Mouse (Mus musculus) forebrain, embryonic 14.5 days (tissue): ENCODE results near the gene Serpinb8. TPM values are rescaled to one million over a fixed set of nuclear protein-coding genes. Genes with fewer than 3 reads are reported as not detected.
A peak's percentile ranks its signal among the peaks of the same experiment; 100 is the strongest.

ENCODE experiments used
- ATAC-seq: fragments of 200-750 bp; cut with Nextera tagmentation; 2 replicates; pipeline ENCODE4 v1.8.0; 2017; ENCODE audit warnings: mild to moderate bottlenecking, moderate library complexity
- DNase-seq: peaks from one replicate; pipeline ENCODE4 v3.0.0-alpha.2; 2015; ENCODE audit warnings: low spot score
- H3K27ac ChIP-seq: fragments of 300-500 bp; sonication (generic); 2 replicates; pipeline ENCODE4 v1.5.1; 2014; ENCODE audit warnings: low read depth, mild to moderate bottlenecking, control low read depth, low read length, moderate library complexity
- H3K27me3 ChIP-seq: fragments of 300-500 bp; sonication (generic); replicated peaks from 2 replicates; pipeline ENCODE4 v1.6.1; 2014; ENCODE audit warnings: low read length, control low read depth, mixed read lengths; ENCODE audit not compliant: control insufficient read depth, insufficient read depth
- H3K36me3 ChIP-seq: fragments of 300-500 bp; sonication (generic); 2 replicates; pipeline ENCODE4 v1.6.1; 2014; ENCODE audit warnings: low read length, control low read depth; ENCODE audit not compliant: control insufficient read depth, insufficient read depth
- H3K4me1 ChIP-seq: fragments of 300-500 bp; sonication (generic); 2 replicates; pipeline ENCODE4 v1.6.1; 2014; ENCODE audit warnings: antibody characterized with exemption, low read length, control low read depth; ENCODE audit not compliant: control insufficient read depth, insufficient read depth
- H3K4me2 ChIP-seq: fragments of 300-500 bp; sonication (generic); 2 replicates; pipeline ENCODE4 v1.6.1; 2014; ENCODE audit warnings: mild to moderate bottlenecking, control low read depth, low read length
- H3K4me3 ChIP-seq: fragments of 300-500 bp; sonication (generic); 2 replicates; pipeline ENCODE4 v1.5.1; 2014; ENCODE audit warnings: low read depth, low read length, control low read depth
- H3K9ac ChIP-seq: fragments of 300-500 bp; sonication (generic); 2 replicates; pipeline ENCODE4 v1.6.1; 2014; ENCODE audit warnings: mild to moderate bottlenecking, low read length, control low read depth, moderate library complexity
- H3K9me3 ChIP-seq: fragments of 300-500 bp; sonication (generic); replicated peaks from 2 replicates; pipeline ENCODE4 v1.6.1; 2016; ENCODE audit warnings: low read length, control low read depth, mixed read lengths; ENCODE audit not compliant: control insufficient read depth
- WGBS: fragments of 180-500 bp; shearing (Covaris S2); extraction: QIAGEN DNeasy Blood & Tissue Kit; methylation state at CpG from one replicate; pipeline ENCODE4 v1.1.7; 2014; 5-methylcytosine and 5-hydroxymethylcytosine counted together
- polyA plus RNA-seq: library from polyadenylated mRNA; unstranded; fragments of >200 nt; fragmentation: Nextera tagmentation; extraction: Ambion mirVana; gene quantifications from 2 replicates; pipeline ENCODE4 v1.2.1, GENCODE M21; 2014

Serpinb8 gene
- polyA plus RNA-seq, 1 experiment from 2014 or later = 0.09 TPM

DNA sequence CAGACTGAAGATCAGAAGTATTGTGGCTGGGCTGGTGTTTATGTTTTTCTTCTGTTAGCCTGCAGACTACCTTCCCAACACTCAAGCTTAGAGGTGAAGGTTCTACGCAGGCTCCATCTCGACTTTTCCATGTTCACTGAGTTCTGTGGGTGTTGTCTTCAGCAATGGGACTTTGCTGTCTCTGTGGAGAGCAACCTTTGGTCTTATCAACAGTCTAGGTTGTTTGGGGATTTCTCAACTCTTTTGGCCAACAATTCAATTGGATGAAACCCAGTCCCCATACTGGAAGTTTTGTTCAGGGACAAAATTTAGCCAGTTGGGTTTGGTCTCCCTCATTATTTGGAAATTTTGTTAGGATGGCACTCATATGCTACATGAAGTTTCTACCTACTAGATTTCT, 24.3 kb downstream of the Serpinb8 start:
- Histone ChIP-seq H3K9me3 (no peaks in the 10 kb centered on the region), H3K9ac (no peak overlapping the region), H3K27ac (no peak overlapping the region), H3K4me1 (no peaks in the 10 kb centered on the region), H3K27me3 (no peaks in the 10 kb centered on the region), H3K4me2 (no peak overlapping the region), H3K4me3 (no peak overlapping the region), H3K36me3 (no peaks in the 10 kb centered on the region)
- no peak for ATAC-seq
- no peak for DNase-seq
- 90% methylated on average over 2 of the region's 2 CpGs for WGBS

DNA sequence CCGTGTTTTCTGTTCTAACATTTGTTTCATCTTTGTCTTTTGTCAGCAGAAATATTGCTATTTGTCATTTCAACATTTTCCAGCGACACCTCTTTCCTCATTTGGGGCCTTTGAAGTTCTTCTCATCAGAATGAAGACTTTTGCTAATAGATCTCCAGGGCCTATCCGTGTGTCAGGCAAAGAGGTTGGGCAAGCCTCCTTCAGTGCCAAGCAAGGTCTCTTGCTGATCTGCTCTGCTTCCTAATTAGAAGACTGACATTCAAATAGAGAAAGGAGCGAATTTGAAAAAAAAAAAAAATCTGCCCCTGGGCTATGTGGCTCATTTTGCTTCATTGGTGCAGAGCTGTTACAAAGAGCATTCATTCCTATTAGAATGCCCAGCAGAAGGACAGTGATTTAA, 32.2 kb downstream of the Serpinb8 start:
- no peak overlapping the region for H3K4me2 ChIP-seq
- WGBS = 33% methylated on average over 4 of the region's 4 CpGs
- no peaks in the 10 kb centered on the region for H3K4me1 ChIP-seq
- H3K9me3 ChIP-seq = no peaks in the 10 kb centered on the region
- ATAC-seq (no peak), DNase-seq (peak; percentile 25)
- H3K4me3 ChIP-seq = no peak overlapping the region
- no peaks in the 10 kb centered on the region for H3K36me3 ChIP-seq
- H3K27ac ChIP-seq = no peak overlapping the region
- H3K27me3 ChIP-seq = no peaks in the 10 kb centered on the region
- no peak overlapping the region for H3K9ac ChIP-seq

DNA sequence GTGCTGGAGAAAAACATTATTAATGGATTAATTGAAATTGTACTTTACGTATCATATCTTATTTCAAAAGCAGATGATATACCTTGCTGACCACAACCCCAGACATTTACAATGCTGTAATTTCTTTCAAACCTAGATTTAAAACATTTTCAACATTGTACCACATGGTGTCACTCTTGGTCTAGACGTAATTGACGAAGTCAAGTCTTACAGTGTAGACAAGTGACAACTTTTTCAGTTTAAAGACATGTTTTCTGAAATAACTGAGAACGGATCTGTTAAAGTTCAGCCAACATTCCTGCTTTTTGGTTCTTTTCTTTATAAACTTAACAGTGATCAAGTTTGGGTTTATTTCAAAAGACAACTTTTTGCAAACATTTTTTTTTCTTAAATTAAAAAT, 46.1 kb downstream of the Serpinb8 start:
- Histone ChIP-seq H3K4me1 (no peaks in the 10 kb centered on the region), H3K36me3 (no peaks in the 10 kb centered on the region), H3K27ac (no peak overlapping the region), H3K9ac (no peak overlapping the region), H3K4me2 (no peak overlapping the region), H3K27me3 (no peaks in the 10 kb centered on the region), H3K9me3 (no peaks in the 10 kb centered on the region), H3K4me3 (no peak overlapping the region)
- WGBS = 30% methylated on average over 4 of the region's 4 CpGs
- DNase-seq (peak; percentile 86), ATAC-seq (peak; percentile 75)

DNA sequence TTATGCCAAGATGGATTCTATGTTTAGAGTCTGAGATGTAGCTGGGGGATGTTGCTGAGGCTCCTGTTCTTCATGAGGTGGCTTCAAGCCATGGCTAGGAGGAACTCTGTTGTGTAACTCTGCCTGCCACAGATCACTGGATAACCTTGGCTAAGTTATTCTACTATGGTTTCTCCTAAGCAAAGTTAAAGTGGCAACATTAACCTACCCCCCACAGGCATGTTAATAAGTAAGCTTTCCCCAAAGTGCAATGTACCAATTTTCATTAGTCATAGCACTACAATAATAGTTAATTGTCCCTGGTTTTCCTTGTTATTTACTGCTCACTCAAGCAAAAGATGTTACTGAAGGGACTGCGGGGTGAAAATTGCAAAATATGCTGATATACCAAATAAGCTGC, 48.2 kb downstream of the Serpinb8 start:
- WGBS = 35% methylated on average over 1 of the region's 1 CpGs
- no peak overlapping the region for H3K4me2 ChIP-seq
- no peaks in the 10 kb centered on the region for H3K4me1 ChIP-seq
- no peak for DNase-seq
- no peaks in the 10 kb centered on the region for H3K9me3 ChIP-seq
- ATAC-seq = no peak
- H3K27me3 ChIP-seq = no peaks in the 10 kb centered on the region
- H3K4me3 ChIP-seq = no peak overlapping the region
- no peak overlapping the region for H3K9ac ChIP-seq
- H3K27ac ChIP-seq = no peak overlapping the region
- H3K36me3 ChIP-seq = no peaks in the 10 kb centered on the region

DNA sequence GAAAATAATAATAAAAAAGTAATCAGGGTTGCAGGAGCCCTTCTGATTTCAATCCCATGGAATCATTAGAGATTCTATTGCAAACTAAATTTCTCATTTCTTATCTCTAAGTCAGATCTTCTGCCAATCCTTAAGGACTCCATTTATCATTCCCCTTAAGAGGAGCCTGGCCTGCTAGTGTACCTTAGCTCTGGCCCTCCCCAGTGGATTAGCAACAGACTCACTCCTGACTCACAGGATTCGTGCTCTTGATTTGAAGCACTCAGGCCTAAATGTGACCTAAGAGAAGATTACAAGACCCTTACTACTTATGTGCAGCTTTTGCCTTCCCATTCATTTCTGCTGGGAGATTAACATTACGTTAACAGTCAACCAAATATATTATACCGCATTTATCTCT, 48.7 kb downstream of the Serpinb8 start:
- Histone ChIP-seq H3K4me1 (no peaks in the 10 kb centered on the region), H3K27ac (no peak overlapping the region), H3K27me3 (no peaks in the 10 kb centered on the region), H3K4me2 (no peak overlapping the region), H3K9ac (no peak overlapping the region), H3K9me3 (no peaks in the 10 kb centered on the region), H3K36me3 (no peaks in the 10 kb centered on the region), H3K4me3 (no peak overlapping the region)
- no peak for DNase-seq
- 83% methylated on average over 3 of the region's 3 CpGs for WGBS
- ATAC-seq = no peak

DNA sequence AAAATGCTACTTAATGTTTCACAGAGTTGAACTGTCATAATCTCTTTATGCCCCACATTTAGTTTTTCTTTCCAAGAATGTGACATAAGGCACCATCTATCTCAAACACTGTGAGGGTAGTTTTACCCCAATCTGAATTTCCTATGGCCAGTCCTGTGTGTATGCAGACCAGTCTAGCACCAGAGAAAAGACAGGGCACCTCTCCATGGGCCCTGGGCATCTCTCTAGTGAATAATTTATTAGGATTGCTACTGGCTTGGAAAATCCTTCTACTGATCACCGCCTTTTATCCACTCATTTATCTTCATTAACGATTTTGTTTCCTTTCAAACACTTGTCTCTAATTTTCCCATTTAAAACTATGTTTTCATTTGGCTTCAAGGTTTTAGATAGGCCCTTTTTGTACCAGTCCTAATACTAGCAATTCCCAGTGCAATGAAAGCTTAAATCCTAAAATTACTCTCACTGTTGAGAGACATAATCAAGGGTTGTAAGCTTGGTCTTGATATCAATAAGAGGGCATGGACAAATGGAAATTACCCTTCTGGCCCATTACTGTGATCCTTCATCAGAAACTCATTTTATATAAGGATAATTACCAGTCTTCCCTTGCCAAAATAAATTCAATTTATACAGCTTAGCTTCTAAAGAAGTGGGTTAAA, 52.8 kb downstream of the Serpinb8 start:
- 13% methylated on average over 2 of the region's 2 CpGs for WGBS
- H3K4me1 ChIP-seq = no peaks in the 10 kb centered on the region

DNA sequence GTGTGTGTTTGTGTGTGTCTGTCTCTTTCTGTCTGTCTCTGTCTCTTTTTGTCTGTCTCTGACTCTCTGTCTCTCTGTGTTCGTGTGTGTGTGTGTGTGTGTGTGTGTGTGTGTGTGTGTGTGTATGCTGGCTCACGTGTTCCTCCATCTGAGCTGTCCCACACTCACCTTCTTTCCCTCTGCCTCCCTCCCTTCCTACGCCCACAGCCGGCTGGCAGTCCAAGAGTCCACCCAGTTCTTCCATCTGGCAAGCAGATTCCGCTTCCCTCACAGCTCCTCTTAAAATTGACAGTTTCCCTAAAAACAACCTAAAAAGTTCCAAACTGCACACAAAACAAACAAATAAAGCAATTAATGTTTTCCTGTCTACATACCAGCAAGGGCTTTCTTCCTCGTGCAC, 55.3 kb downstream of the Serpinb8 start:
- ATAC-seq (no peak), DNase-seq (no peak)
- no peak overlapping the region for H3K9ac ChIP-seq
- H3K4me1 ChIP-seq = no peaks in the 10 kb centered on the region
- H3K9me3 ChIP-seq = no peaks in the 10 kb centered on the region
- no peaks in the 10 kb centered on the region for H3K27me3 ChIP-seq
- no peak overlapping the region for H3K27ac ChIP-seq
- H3K36me3 ChIP-seq = no peaks in the 10 kb centered on the region
- 65% methylated on average over 6 of the region's 6 CpGs for WGBS
- H3K4me3 ChIP-seq = no peak overlapping the region
- H3K4me2 ChIP-seq = no peak overlapping the region

More for the DNA sequence above, 52.8 kb downstream of the Serpinb8 start:
- H3K4me3 ChIP-seq = no peak overlapping the region
- H3K36me3 ChIP-seq = no peaks in the 10 kb centered on the region
- no peaks in the 10 kb centered on the region for H3K27me3 ChIP-seq
- H3K9me3 ChIP-seq = no peaks in the 10 kb centered on the region
- H3K4me2 ChIP-seq = no peak overlapping the region
- peak; percentile 57 for DNase-seq
- ATAC-seq = peak; percentile 72
- H3K27ac ChIP-seq = no peak overlapping the region
- H3K9ac ChIP-seq = no peak overlapping the region

DNA sequence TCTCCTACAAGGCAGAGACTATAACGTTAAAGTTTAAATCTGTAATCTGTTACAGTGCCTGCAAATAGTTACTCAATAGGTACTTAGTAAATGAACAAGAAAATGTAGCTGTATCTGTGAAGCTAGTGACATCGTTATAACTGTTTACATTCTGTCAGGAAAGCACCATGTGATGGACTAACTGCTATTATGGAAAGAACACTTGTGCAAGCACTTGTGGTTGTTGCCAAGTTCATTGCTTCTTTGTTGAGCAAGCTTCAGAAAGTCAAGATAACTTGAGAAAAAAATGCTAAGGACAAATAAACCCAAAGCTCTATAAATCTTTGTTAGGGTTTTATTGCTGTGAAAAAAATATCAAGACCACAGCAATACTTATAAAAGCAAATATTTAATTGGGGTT, 67.9 kb downstream of the Serpinb8 start:
- no peak overlapping the region for H3K4me3 ChIP-seq
- H3K36me3 ChIP-seq = no peaks in the 10 kb centered on the region
- H3K27me3 ChIP-seq = no peaks in the 10 kb centered on the region
- no peak overlapping the region for H3K4me2 ChIP-seq
- no peak for DNase-seq
- no peak overlapping the region for H3K27ac ChIP-seq
- H3K9ac ChIP-seq = no peak overlapping the region
- ATAC-seq = no peak
- 81% methylated on average over 2 of the region's 2 CpGs for WGBS
- no peaks in the 10 kb centered on the region for H3K9me3 ChIP-seq
- no peaks in the 10 kb centered on the region for H3K4me1 ChIP-seq
